Mouse (Mus musculus) embryo, embryonic 9.5 days (tissue): ENCODE measurements around the gene Nt5c2.

Experiments used
- DNase-seq: peaks from one replicate; pipeline ENCODE4 v3.0.0-alpha.2; 2017; ENCODE audit errors: extremely low spot score

Gene Nt5c2

DNA sequence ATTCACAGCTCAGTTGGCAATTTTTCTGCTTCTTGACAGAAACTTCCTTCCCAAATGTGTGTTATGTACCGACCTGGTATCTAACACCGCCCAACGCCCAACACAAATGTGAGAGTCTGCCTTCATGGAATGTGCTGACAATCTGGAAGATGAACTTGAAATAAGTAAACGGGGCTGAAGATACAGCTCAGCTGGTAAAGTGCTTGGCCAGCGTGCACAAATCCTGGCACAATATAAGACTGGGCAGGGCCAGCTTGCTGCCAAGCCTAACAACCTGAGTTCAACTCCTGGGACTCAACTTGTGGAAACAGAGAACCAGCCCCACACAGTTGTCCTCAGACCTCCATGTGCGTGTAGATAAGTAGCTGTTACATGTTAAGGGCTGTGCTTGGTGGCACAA is 48.6 kb downstream of the Nt5c2 start:
- no peak for DNase-seq

GRCm38 (mm10) chr19:46965496-46965895 is 49.5 kb downstream of the Nt5c2 start:
- no peak for DNase-seq

GRCm38 (mm10) chr19:46964353-46964752 is 50.6 kb downstream of the Nt5c2 start:
- DNase-seq: no peak

DNA sequence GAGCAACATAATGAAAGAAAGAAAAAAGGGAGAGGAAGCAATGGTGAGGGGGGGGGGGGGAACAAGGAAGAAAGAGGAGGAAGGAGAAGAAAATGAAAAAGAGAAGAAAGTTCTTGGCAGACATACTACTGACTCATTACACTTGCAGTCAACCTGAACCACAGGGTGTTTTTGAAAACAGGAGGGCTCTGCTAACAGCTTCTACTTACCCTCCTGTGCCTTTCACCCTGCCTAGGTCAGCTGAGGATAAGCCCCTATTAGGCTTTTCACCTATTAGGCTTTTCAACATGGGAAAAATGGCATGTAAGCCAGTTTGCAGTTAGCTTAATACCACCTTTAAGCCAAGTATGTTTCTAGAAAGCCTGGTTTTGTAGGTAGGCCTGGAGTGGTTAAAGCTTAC is 51.5 kb downstream of the Nt5c2 start:
- no peak for DNase-seq

DNA sequence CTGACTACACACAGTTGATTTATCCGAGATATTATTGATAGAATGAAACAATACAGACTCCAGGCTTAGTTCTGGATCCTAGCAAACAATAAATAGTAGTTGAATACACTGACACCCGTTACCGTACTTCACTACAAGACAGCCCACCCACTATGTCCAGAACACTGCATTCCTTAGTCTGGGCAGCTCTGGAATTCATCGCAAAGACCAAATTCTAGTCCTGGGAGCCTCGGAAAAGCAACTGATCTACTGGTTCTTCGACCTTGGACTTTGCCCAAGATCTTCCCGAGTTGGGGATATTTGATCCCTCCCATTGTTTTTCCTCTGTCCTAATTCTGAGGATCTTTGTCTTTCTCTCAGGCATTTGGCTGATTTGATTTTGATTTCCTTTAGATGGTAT is 52.1 kb downstream of the Nt5c2 start:
- no peak for DNase-seq

GRCm38 (mm10) chr19:46962171-46962772 is 52.7 kb downstream of the Nt5c2 start:
- peak; percentile 91 for DNase-seq

GRCm38 (mm10) chr19:46961652-46962051 is 53.3 kb downstream of the Nt5c2 start:
- DNase-seq: peak; percentile 87

DNA sequence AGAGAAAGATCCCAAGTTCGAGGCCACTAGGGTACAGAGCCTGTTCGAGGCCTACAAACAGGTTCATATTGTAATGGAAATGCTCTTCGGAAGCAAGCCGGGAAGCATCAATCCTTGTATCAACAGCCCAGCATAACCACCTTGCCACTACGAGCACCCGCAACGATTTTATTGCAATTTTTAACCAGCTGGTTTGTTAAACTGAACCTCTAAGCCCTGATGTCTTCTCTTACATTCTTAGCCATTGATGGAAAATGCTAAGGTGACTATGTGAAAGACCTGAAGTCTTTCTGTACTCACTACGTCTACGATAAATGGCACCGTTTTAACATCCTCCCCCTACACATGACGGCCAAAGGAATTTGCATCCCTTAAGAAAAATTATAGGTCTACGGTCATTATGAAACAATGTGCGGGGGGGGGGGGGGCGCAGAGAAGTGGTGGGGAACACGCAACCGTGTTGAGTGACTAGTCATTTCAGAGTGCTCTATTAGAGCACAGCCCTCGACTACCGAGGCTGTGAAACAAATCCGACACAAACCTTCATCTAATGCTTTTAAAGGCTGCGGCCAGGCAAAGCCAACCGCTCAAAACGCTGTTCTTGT is 53.8 kb downstream of the Nt5c2 start:
- DNase-seq: no peak

- DNase-seq: no peak
Observed at GRCm38 (mm10) chr19:46960101-46961046, 54.6 kb downstream of the Nt5c2 start.

GRCm38 (mm10) chr19:46959536-46959935 is 55.4 kb downstream of the Nt5c2 start:
- no peak for DNase-seq

- DNase-seq: no peak
Observed at GRCm38 (mm10) chr19:46958566-46958965, 56.4 kb downstream of the Nt5c2 start.

DNA sequence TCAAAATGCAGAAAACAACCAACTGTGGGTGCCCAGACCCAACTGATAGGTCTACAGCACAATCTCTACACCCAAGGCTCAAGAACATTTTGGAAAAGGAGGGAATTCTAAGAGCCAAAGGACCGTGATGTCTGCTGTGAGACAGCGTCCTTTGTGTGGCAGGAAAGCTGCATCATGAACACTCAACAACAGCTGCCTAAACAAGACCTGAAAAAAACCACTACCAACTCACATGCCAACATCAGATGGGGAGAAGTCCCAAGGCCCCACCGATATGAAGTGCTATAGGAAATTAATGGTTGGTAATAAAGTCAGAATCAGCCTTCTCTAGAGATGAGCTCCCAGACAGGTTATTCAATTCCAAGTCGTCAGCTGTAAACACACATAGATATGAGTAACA is 57.0 kb downstream of the Nt5c2 start:
- no peak for DNase-seq

GRCm38 (mm10) chr19:46957001-46957400 is 58.0 kb downstream of the Nt5c2 start:
- no peak for DNase-seq

DNA sequence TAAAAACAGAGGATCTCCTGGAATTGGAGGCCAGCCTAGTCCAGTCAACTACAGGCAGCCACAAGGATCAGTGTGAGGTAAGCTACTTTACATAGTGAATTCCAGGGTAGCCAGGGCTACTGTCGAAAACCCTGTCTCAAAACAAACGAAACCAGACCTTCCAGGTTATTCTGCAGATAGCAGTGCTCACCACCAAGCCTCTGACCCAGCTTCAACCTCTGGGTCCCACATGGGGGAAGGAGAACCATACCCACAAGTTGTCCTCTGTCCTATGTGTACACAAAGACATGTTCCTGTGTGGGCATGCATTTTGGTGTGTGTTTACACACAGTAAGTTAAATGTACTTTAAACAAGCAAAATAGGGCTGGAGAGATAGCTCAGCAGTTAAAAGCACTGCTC is 58.5 kb downstream of the Nt5c2 start:
- DNase-seq: no peak

GRCm38 (mm10) chr19:46955630-46956029 is 59.3 kb downstream of the Nt5c2 start:
- DNase-seq: no peak

- no peak for DNase-seq
Observed at GRCm38 (mm10) chr19:46953536-46953935, 61.4 kb downstream of the Nt5c2 start.

GRCm38 (mm10) chr19:46952986-46953385 is 62.0 kb downstream of the Nt5c2 start:
- DNase-seq: no peak

- DNase-seq: no peak
Observed at GRCm38 (mm10) chr19:46944341-46944740, 70.6 kb downstream of the Nt5c2 start.

GRCm38 (mm10) chr19:46937173-46937572 is 77.8 kb downstream of the Nt5c2 start:
- DNase-seq: no peak

DNA sequence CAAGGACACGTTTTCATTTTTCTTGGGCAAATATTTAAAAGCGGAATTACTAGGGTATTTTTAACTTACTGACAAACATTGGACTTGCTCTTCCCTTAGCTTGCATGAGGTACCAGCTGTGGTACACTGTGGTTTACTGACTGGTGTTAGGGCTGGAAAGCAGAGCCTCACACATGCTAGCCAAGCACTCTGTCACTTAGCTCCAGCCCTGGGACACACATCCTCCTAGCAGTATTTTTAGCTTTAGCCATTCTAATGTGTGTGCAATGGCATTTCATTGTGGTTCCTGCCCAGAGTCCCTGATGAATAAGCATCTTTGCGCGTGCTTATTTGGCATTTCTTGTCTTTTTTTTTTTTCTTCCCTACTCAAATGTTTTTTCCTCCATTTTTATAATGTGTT is 80.9 kb downstream of the Nt5c2 start:
- no peak for DNase-seq

DNA sequence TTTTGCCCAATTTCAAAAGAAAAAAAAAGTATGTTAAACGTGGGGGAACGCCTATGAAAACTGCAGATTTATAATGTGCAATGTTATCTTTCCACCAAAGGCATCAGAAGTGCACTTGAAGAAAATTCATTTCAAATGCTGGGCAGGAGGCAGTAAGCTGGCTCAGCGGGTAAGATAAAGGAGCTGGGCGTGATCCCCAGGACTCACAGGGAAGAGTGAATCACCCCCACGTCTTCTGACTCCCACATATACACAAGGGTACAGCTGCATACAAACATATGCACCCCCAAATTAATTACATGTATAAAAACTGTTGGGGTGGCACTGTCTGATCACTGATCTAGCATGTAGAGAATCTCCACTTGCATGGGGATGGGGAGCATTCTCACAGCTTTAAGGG is 82.3 kb downstream of the Nt5c2 start:
- DNase-seq: no peak

DNA sequence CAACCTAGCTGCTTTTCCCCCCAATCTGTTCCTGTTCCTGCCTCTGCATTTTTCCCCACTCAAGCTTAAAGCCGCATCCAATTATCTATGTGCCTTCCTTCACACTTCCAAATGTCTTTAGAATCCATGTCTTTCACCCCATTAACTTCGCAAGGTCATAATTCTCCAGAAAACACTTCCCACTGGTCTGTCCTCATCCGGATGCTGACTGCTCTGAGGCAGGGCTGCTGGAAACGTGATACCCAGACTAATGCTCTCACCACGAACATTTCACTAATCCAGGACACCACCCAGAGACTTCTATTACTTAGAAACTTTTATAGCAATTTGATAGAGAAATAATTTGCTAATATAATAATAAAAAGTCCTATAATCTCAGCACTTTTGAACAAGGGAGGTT is 84.9 kb downstream of the Nt5c2 start:
- DNase-seq: no peak

GRCm38 (mm10) chr19:46929044-46929587 is 85.8 kb downstream of the Nt5c2 start:
- DNase-seq: no peak
